Mouse (Mus musculus): ENCODE measurements at regions not wholly inside any gene's neighbourhood (a gene's known extent, or its start where the extent isn't known, plus 50 kb on each side); places are given as distances from the start of the nearest gene placed in this dataset.
"Not testable (repeated sequence)": the region's sequence is repeated elsewhere in the genome, so short reads cannot be mapped to it uniquely, and the experiment has no call there.

DNA sequence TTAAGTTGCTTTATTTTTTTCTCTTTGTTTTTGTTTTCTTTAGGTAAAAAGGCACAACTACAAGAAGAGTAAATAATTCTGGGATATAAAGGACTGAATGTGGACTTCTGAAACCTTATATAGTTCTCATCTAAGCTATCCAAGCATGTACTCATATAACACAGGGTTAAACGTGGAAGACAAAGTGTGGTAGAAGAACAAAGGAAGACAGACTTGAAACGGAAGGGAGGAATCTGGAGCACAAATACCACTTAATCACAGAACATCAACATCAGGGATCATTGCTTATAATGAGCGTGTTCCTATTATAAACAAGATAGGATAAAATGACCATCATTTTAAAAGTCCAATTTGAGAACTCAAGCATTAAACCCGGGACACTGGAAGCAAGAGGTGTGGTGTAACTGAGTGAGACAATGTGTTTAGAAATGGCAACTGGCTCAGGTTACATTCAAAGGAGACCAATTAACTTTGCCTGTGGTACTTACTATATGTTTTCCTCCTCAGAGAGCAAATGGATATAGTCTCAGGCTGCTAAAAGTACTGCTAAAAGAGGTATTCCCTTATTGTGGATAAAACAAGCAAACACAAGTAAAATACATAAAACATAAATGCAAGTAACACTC lies 96.1 kb upstream of the Hdgfl1 start:
- intact Hi-C loops (cut with DNase I) = no loop called here
- DNase-seq (ENCODE audit: low spot score in 2 of 2) = no peak

DNA sequence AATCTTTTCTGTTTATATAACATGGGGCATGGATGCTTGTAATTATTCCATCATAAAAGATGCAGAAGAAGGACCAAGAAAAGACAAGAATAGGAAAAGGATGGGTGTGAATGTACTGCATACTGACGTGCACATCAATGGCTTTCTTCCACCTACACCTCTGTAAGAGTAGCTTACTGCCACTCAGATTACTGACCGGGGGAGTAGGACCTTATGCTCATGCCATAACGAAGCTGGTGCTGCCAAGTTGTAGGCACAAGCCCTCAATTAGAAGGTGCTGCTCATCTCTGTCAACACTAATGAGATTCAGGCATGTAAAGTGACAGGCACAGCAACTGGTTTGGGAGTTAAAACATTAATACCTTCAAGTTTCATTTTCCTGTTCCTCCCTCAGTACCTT lies 97.8 kb upstream of the Hdgfl1 start:
- DNase-seq (ENCODE audit: low spot score in 2 of 2) = peak in 1 of 2 experiments; percentile 62
- intact Hi-C loops (cut with DNase I) = no loop called here

DNA sequence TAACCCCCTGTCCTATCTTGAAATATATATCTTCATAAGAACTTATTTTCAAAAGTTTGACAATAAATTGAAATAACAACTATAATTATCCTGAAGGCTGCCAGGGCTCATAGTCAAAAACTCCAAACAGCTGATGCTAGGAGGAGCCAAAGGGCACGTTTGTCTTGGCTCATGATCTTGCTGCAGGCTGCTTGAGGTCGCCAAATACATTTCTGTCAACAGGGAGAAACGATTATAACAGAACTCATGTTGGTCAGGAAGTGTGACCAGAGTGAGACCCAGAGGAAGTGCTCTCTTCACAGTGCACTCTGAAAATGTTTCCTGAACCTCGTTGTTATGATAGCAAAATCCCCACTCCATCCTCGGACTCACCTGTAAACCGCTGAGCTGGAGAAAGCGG lies 140.9 kb upstream of the Prl start:
- intact Hi-C loops (cut with DNase I) = no loop called here
- no peak for DNase-seq (ENCODE audit: low spot score in 2 of 2)

GRCm38 (mm10) chr13:26932695-26933438 lies 124.5 kb upstream of the Prl start:
- DNase-seq (ENCODE audit: low spot score in 2 of 2) = no peak
- intact Hi-C loops (cut with DNase I) = no loop called here

GRCm38 (mm10) chr13:26933838-26934237 lies 123.5 kb upstream of the Prl start:
- no peak for DNase-seq (ENCODE audit: low spot score in 2 of 2)
- intact Hi-C loops (cut with DNase I) = no loop called here

- intact Hi-C loops (cut with DNase I) = no loop called here
- DNase-seq (ENCODE audit: low spot score in 2 of 2) = no peak
These were observed 116.9 kb upstream of the Prl start for GRCm38 (mm10) chr13:26940436-26940835.

GRCm38 (mm10) chr13:26944487-26944886 lies 112.9 kb upstream of the Prl start:
- intact Hi-C loops (cut with DNase I) = no loop called here
- no peak for DNase-seq (ENCODE audit: low spot score in 2 of 2)

DNA sequence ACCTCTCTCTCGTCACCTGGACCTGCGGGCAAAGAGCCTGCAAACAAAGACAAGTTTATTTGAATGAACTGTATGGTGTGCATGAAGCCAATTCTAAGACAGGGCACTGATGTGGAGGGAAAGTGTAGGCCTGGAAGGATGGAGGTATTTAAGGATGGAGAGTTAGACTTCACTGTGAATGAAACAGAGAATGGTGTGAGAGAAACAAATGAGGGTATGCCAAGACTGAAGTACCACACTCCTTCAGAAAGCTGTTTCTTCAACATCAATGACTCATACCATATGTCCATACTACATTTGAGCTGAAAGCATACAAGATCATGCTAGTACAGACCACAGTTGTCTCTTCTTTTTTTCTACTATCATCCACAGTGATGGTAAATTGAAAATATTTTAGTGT lies 105.9 kb upstream of the Prl start:
- peak; percentile 3 to 72 for DNase-seq (ENCODE audit: low spot score in 2 of 2)
- intact Hi-C loops (cut with DNase I) = no loop called here

DNA sequence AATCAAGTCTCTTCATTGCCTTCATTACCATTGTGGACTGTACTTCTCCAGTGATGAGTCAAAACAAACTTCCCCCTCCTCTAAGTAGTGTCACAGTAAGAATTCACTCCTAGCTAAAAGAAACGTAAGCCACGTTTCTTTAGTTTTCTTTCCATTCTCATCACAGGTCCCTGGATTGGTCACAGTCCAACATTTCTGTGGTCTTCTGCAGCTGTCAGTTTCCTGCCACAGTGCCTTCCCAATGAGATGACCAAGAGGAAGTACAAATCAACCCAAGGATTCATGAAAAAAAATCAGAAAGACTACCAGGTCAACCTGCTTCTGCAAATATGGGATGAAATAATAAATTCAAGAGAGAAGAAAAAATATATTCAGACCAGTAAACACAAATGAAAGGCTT lies 103.5 kb upstream of the Prl start:
- no peak for DNase-seq (ENCODE audit: low spot score in 2 of 2)
- intact Hi-C loops (cut with DNase I) = no loop called here

GRCm38 (mm10) chr13:26959534-26960100 lies 97.8 kb upstream of the Prl start:
- intact Hi-C loops (cut with DNase I) = no loop called here
- DNase-seq (ENCODE audit: low spot score in 2 of 2) = no peak

DNA sequence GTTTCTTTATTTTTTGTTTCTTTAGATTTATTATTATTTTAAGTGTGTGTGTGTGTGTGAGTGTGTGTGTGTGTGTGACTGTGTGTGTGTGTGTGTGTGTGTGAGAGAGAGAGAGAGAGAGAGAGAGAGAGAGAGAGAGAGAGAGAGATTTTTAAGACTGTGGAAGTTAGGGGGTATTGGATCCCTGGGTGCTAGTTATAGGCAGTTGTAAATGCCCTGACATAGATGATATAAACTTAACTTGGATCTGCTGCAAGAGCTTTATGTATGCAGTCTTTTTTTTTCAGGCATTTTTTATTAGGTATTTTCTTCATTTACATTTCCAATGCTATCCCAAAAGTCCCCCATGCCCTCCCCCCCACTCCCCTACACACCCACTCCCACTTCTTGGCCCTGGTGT lies 96.8 kb upstream of the Prl start:
- intact Hi-C loops (cut with DNase I); DNase-seq (ENCODE audit: low spot score in 2 of 2): not testable (repeated sequence)

GRCm38 (mm10) chr13:26976024-26976423 lies 81.3 kb upstream of the Prl start:
- intact Hi-C loops (cut with DNase I) = no loop called here
- no peak for DNase-seq (ENCODE audit: low spot score in 2 of 2)

DNA sequence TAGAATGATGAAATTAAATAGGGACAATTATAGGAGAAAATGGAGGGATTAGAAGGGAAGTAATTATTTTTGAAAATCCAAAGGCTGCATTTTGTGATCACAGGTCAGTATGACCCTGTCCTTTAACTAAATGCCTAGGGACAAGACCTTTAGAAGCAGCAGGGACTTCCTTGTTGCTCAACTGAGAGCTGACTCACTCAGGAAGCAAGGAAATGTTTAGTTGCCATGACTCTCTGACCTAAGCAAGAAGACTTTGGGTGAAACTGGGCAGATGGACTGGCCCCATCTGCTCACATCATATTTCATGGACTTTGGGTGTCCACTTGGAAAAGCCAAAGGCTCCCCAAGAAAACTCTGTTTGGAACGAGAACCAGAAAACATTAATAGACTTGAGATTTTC lies 76.9 kb upstream of the Prl start:
- intact Hi-C loops (cut with DNase I) = no loop called here
- DNase-seq (ENCODE audit: low spot score in 2 of 2) = no peak
